Mouse (Mus musculus): ENCODE data around the gene Zbp1. TPM values are rescaled to one million over a fixed set of nuclear protein-coding genes. Genes with fewer than 3 reads are reported as not detected.

The Zbp1 gene
- polyA plus RNA-seq, 1 experiment from 2014 or later, result not detected

DNA sequence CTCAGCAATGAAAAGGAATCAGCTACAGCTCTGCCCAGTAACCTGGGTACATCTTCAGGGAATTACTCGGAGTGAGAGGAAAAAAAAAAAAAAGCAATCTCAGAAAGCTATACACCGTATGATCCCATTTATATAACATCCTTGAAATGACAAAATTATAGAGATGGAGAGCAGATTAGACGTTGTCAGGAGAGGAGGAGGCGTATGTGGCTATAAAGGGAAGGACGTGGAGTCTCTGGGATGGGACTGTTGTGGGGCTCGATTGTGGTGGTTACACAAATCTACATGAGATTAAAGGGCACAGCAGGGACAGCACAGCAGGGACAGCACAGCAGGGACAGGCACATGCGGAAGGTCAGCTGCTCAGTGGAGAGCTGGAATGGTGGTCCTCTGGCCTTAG is 30.1 kb upstream of the Zbp1 start:
- no peaks in the 10 kb centered on the region for H3K27me3 ChIP-seq (ENCODE audit: control insufficient read depth, insufficient read depth, low read depth, low read length)
- H3K36me3 ChIP-seq (ENCODE audit: control insufficient read depth, insufficient read depth, low read length), result no peaks in the 10 kb centered on the region
- no peak overlapping the region for H3K27ac ChIP-seq (ENCODE audit: low read length)
- H3K4me3 ChIP-seq (ENCODE audit: low read depth, low read length), result no peak overlapping the region
- whole genome bisulfite sequencing, result 68% methylated on average over 7 of the region's 7 CpGs
- peaks cover 32% of the 10 kb centered on the region for H3K4me1 ChIP-seq (ENCODE audit: control insufficient read depth, insufficient read depth, low read length)
- H3K4me2 ChIP-seq (ENCODE audit: low read length), result no peak overlapping the region
- ATAC-seq, result no peak
- H3K9me3 ChIP-seq (replicated peaks; ENCODE audit: control insufficient read depth, low read length, poor library complexity, severe bottlenecking), result no peaks in the 10 kb centered on the region
- H3K9ac ChIP-seq (ENCODE audit: low read depth, low read length), result no peak overlapping the region

DNA sequence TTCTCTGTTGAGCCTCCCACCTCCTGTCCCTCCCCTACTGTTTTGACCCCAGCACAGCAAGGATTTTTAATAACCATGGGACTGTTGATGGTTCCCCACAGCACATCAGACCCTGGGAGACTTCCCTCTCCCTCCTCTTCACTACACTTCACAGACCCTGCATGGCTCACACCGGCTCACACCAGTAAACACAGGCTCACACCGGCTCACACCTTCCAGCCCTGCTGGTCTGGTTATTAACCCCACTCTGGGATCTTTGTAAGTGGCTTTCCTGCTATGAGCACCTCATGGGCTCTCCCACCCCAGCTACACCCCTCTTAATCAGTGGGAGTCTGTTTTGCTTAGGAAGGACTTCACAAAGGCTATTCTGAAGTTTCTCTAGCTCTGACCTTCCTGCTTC is 29.2 kb upstream of the Zbp1 start:
- no peak overlapping the region for H3K4me2 ChIP-seq (ENCODE audit: low read length)
- ATAC-seq, result no peak

DNA sequence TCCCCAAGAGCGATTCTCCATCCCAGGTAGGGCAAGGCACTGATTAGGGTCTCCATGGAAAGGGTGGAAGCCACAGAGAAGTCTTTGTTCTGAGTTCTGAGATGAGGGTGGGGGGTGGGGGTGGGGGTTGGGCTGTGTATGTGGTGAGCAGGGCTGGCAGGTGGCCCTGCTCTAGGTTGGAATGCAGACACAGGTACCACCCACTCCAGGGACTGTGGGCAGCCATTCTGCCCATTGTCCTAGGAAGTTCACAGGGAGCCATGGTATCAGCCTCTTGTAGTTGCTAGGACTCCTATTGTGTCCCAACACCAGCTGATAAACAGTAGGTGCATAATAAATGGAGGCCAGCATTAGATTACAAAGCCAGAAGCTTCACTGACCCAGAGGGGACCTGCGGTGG is 28.5 kb upstream of the Zbp1 start:
- H3K4me2 ChIP-seq (ENCODE audit: low read length), result no peak overlapping the region
- no peaks in the 10 kb centered on the region for H3K36me3 ChIP-seq (ENCODE audit: control insufficient read depth, insufficient read depth, low read length)
- no peak overlapping the region for H3K4me3 ChIP-seq (ENCODE audit: low read depth, low read length)
- no peak overlapping the region for H3K27ac ChIP-seq (ENCODE audit: low read length)
- no peak for ATAC-seq
- H3K9ac ChIP-seq (ENCODE audit: low read depth, low read length), result no peak overlapping the region
- peaks cover 23% of the 10 kb centered on the region for H3K4me1 ChIP-seq (ENCODE audit: control insufficient read depth, insufficient read depth, low read length)
- WGBS, result 30% methylated on average over 2 of the region's 2 CpGs
- H3K9me3 ChIP-seq (replicated peaks; ENCODE audit: control insufficient read depth, low read length, poor library complexity, severe bottlenecking), result no peaks in the 10 kb centered on the region
- H3K27me3 ChIP-seq (ENCODE audit: control insufficient read depth, insufficient read depth, low read depth, low read length), result no peaks in the 10 kb centered on the region

More for the DNA sequence above, 29.2 kb upstream of the Zbp1 start:
- WGBS, result 41% methylated on average over 2 of the region's 2 CpGs
- H3K36me3 ChIP-seq (ENCODE audit: control insufficient read depth, insufficient read depth, low read length), result no peaks in the 10 kb centered on the region
- H3K27me3 ChIP-seq (ENCODE audit: control insufficient read depth, insufficient read depth, low read depth, low read length), result no peaks in the 10 kb centered on the region
- no peak overlapping the region for H3K9ac ChIP-seq (ENCODE audit: low read depth, low read length)
- H3K4me3 ChIP-seq (ENCODE audit: low read depth, low read length), result no peak overlapping the region
- H3K9me3 ChIP-seq (replicated peaks; ENCODE audit: control insufficient read depth, low read length, poor library complexity, severe bottlenecking), result no peaks in the 10 kb centered on the region
- peaks cover 23% of the 10 kb centered on the region for H3K4me1 ChIP-seq (ENCODE audit: control insufficient read depth, insufficient read depth, low read length)
- H3K27ac ChIP-seq (ENCODE audit: low read length), result no peak overlapping the region

DNA sequence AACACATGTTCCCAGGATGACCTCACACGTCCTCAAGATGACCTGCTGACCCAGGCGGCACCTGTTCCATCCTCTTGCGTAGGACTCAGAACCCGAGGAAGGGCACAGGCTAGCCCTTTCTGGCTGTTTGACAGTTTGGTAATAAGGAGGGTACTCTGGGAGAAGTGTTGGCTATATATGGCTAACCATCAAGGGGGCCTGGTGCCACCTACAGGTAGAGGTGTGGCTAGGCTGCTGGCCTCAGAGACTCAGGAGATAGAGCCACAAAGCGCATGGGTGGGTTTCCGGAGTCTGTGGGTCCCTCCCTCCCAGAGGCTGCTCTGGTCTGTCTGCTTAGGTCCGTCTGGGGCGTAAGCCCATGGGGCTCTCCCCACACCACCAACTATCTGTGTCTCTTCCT is 28.0 kb upstream of the Zbp1 start:
- Histone ChIP-seq H3K36me3 (ENCODE audit: control insufficient read depth, insufficient read depth, low read length) (no peaks in the 10 kb centered on the region), H3K9ac (ENCODE audit: low read depth, low read length) (no peak overlapping the region), H3K9me3 (replicated peaks; ENCODE audit: control insufficient read depth, low read length, poor library complexity, severe bottlenecking) (no peaks in the 10 kb centered on the region), H3K27me3 (ENCODE audit: control insufficient read depth, insufficient read depth, low read depth, low read length) (no peaks in the 10 kb centered on the region), H3K4me1 (ENCODE audit: control insufficient read depth, insufficient read depth, low read length) (peaks cover 21% of the 10 kb centered on the region), H3K4me2 (ENCODE audit: low read length) (no peak overlapping the region), H3K4me3 (ENCODE audit: low read depth, low read length) (no peak overlapping the region), H3K27ac (ENCODE audit: low read length) (no peak overlapping the region)
- WGBS, result 75% methylated on average over 8 of the region's 8 CpGs
- no peak for ATAC-seq

DNA sequence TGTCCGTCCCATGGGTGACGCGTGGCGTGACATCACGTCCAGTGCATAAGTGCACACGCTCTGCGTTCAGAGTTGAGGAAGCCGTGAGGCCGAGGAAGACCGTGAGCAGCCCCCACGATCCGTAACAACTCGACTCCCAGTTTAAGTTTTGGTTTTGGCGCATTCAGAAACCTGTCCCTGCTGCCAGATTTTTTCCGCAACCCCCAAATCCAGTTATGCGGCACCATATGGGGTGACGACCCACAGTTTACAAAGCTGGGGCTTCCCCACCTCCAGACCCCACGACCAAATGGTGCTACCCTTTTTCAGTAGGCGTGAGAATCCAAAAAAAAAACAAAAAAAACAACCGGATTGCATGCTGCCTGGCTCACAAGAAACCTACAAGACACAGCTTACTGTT is 26.5 kb upstream of the Zbp1 start:
- no peak for ATAC-seq

DNA sequence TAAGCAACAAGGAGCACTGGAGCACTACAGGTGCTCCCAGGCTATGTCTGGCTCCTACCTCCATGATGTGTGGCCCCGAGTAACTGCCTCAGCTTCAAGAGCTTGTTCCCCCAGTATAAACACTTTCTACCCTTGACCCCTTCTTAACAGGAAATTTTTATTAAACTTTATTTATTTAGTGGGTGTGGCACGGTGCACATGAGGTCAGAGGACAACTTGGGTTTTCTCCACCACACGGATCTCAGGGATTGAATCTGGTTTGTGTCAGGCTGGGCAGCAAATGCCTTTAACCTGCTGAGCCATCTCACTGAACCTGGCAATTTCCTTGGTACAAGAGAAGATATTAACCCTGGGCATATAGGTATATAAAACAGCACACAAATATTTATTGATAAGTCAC is 25.4 kb upstream of the Zbp1 start:
- H3K27ac ChIP-seq (ENCODE audit: low read length), result no peak overlapping the region
- WGBS, result 81% methylated on average over 3 of the region's 3 CpGs

More for the DNA sequence above, 26.5 kb upstream of the Zbp1 start:
- Histone ChIP-seq H3K27ac (ENCODE audit: low read length) (no peak overlapping the region), H3K4me3 (ENCODE audit: low read depth, low read length) (no peak overlapping the region), H3K9me3 (replicated peaks; ENCODE audit: control insufficient read depth, low read length, poor library complexity, severe bottlenecking) (no peaks in the 10 kb centered on the region), H3K9ac (ENCODE audit: low read depth, low read length) (no peak overlapping the region), H3K4me2 (ENCODE audit: low read length) (no peak overlapping the region), H3K27me3 (ENCODE audit: control insufficient read depth, insufficient read depth, low read depth, low read length) (no peaks in the 10 kb centered on the region), H3K4me1 (ENCODE audit: control insufficient read depth, insufficient read depth, low read length) (peaks cover 19% of the 10 kb centered on the region), H3K36me3 (ENCODE audit: control insufficient read depth, insufficient read depth, low read length) (no peaks in the 10 kb centered on the region)
- 89% methylated on average over 20 of the region's 20 CpGs for WGBS

DNA sequence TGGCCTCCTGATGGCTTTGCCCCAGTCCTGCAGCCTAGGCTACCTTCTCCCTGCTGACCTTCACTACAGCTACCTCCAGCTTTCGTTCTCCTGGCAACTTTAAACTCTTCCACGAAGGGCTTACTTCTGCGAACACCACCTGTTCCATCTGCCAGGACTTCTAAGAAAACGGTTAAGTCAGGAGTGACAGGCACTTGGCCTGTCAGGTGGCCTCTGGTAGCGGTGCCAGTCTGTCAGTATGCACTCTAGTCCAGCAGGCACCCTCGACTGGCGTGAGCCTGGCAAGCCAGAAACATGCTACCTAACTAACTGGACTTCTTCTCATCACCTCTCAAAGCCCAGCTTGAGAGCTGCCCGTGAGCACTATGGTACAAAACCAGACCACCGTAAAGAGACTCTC is 24.9 kb upstream of the Zbp1 start:
- peaks cover 18% of the 10 kb centered on the region for H3K4me1 ChIP-seq (ENCODE audit: control insufficient read depth, insufficient read depth, low read length)
- no peaks in the 10 kb centered on the region for H3K9me3 ChIP-seq (replicated peaks; ENCODE audit: control insufficient read depth, low read length, poor library complexity, severe bottlenecking)
- H3K36me3 ChIP-seq (ENCODE audit: control insufficient read depth, insufficient read depth, low read length), result no peaks in the 10 kb centered on the region
- ATAC-seq, result no peak
- H3K4me3 ChIP-seq (ENCODE audit: low read depth, low read length), result no peak overlapping the region
- no peak overlapping the region for H3K4me2 ChIP-seq (ENCODE audit: low read length)
- no peaks in the 10 kb centered on the region for H3K27me3 ChIP-seq (ENCODE audit: control insufficient read depth, insufficient read depth, low read depth, low read length)
- 72% methylated on average over 9 of the region's 9 CpGs for WGBS
- H3K27ac ChIP-seq (ENCODE audit: low read length), result no peak overlapping the region
- no peak overlapping the region for H3K9ac ChIP-seq (ENCODE audit: low read depth, low read length)

More for the DNA sequence above, 25.4 kb upstream of the Zbp1 start:
- Histone ChIP-seq H3K9ac (ENCODE audit: low read depth, low read length) (no peak overlapping the region), H3K4me2 (ENCODE audit: low read length) (no peak overlapping the region), H3K9me3 (replicated peaks; ENCODE audit: control insufficient read depth, low read length, poor library complexity, severe bottlenecking) (no peaks in the 10 kb centered on the region), H3K36me3 (ENCODE audit: control insufficient read depth, insufficient read depth, low read length) (no peaks in the 10 kb centered on the region), H3K4me1 (ENCODE audit: control insufficient read depth, insufficient read depth, low read length) (peaks cover 14% of the 10 kb centered on the region), H3K4me3 (ENCODE audit: low read depth, low read length) (no peak overlapping the region), H3K27me3 (ENCODE audit: control insufficient read depth, insufficient read depth, low read depth, low read length) (no peaks in the 10 kb centered on the region)
- no peak for ATAC-seq

DNA sequence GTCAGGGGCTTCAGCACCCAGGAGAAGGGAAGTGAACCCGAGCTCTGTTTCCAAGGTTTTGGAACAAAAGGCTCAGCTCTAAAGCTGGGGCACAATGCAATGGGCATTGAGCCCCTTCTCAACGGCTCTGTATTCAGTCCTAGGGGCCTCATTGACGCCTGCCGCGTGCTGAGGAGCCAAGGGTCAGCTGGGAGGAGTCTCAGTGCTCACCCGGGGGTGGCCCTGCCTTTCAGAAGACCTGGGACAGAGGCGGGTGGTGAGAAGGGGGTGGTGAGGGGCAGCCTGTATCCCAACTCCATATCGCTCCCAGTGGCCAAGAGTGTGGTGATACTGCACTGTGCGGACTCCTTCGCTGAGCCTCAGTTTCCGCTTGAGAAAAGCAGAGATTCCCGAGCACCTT is 24.2 kb upstream of the Zbp1 start:
- Histone ChIP-seq H3K9me3 (replicated peaks; ENCODE audit: control insufficient read depth, low read length, poor library complexity, severe bottlenecking) (no peaks in the 10 kb centered on the region), H3K4me2 (ENCODE audit: low read length) (no peak overlapping the region), H3K9ac (ENCODE audit: low read depth, low read length) (no peak overlapping the region), H3K27ac (ENCODE audit: low read length) (no peak overlapping the region), H3K36me3 (ENCODE audit: control insufficient read depth, insufficient read depth, low read length) (no peaks in the 10 kb centered on the region), H3K4me3 (ENCODE audit: low read depth, low read length) (no peak overlapping the region), H3K4me1 (ENCODE audit: control insufficient read depth, insufficient read depth, low read length) (peaks cover 24% of the 10 kb centered on the region), H3K27me3 (ENCODE audit: control insufficient read depth, insufficient read depth, low read depth, low read length) (no peaks in the 10 kb centered on the region)
- WGBS, result 13% methylated on average over 12 of the region's 12 CpGs
- peak; percentile 33 for ATAC-seq

DNA sequence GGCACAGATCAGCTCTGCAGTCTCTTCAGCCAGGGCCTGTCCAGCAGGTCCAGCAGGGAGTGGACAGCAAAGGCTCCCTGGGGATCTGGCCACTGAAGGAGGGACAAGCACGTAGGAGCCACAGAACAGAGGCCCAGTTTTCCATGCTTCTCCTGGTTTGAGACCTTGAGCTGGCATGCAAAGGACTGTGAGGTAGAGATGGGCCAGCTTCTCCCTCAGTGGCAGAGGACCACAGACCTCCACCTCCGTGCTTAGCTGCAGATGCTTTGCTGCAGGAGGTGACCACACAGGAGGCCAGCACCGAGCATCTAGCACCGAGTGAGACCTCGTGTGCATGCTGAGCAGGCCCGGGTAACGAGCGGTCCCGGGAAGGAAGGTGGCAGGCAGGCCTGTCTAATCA is 22.0 kb upstream of the Zbp1 start:
- WGBS, result 23% methylated on average over 9 of the region's 9 CpGs
- no peak for ATAC-seq

DNA sequence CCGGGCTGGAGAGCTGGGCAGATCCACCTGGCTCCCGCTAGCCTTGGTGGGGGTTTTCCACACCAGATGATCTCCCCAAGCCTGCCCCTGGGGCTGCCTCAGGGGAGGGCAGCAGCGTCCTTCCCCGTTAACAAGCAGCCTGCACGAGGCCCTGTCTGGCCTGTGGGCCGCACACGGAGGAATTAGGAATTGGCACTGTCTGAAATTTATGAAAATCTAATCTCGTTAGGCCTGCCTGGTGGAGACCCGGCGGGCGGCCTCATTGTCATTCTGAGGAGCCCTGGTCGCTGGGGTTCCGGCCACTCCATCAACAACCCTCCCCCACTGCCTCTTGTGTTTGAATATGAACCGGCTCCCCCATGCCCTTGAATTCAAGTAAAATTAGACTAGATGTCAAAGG is 19.8 kb upstream of the Zbp1 start:
- ATAC-seq, result no peak
- no peak overlapping the region for H3K4me2 ChIP-seq (ENCODE audit: low read length)
- WGBS, result 6% methylated on average over 14 of the region's 14 CpGs
- H3K36me3 ChIP-seq (ENCODE audit: control insufficient read depth, insufficient read depth, low read length), result no peaks in the 10 kb centered on the region
- peak overlapping the region; percentile 55 for H3K9ac ChIP-seq (ENCODE audit: low read depth, low read length)
- peaks cover 38% of the 10 kb centered on the region for H3K4me1 ChIP-seq (ENCODE audit: control insufficient read depth, insufficient read depth, low read length)
- no peaks in the 10 kb centered on the region for H3K9me3 ChIP-seq (replicated peaks; ENCODE audit: control insufficient read depth, low read length, poor library complexity, severe bottlenecking)
- no peak overlapping the region; the same call in 1 of the 2 replicates for H3K27ac ChIP-seq (ENCODE audit: low read length)
- H3K27me3 ChIP-seq (ENCODE audit: control insufficient read depth, insufficient read depth, low read depth, low read length), result no peaks in the 10 kb centered on the region
- H3K4me3 ChIP-seq (ENCODE audit: low read depth, low read length), result no peak overlapping the region

More for the DNA sequence above, 22.0 kb upstream of the Zbp1 start:
- H3K36me3 ChIP-seq (ENCODE audit: control insufficient read depth, insufficient read depth, low read length), result no peaks in the 10 kb centered on the region
- H3K9ac ChIP-seq (ENCODE audit: low read depth, low read length), result peak overlapping the region; percentile 35; the same call in 1 of the 2 replicates
- no peaks in the 10 kb centered on the region for H3K27me3 ChIP-seq (ENCODE audit: control insufficient read depth, insufficient read depth, low read depth, low read length)
- H3K4me3 ChIP-seq (ENCODE audit: low read depth, low read length), result no peak overlapping the region
- peaks cover 31% of the 10 kb centered on the region for H3K4me1 ChIP-seq (ENCODE audit: control insufficient read depth, insufficient read depth, low read length)
- H3K4me2 ChIP-seq (ENCODE audit: low read length), result no peak overlapping the region
- H3K27ac ChIP-seq (ENCODE audit: low read length), result no peak overlapping the region
- no peaks in the 10 kb centered on the region for H3K9me3 ChIP-seq (replicated peaks; ENCODE audit: control insufficient read depth, low read length, poor library complexity, severe bottlenecking)

All from midbrain, embryonic 16.5 days (tissue).